Mouse (Mus musculus) forelimb bud, embryonic 11.5 days (tissue): ENCODE measurements around the gene Lcn10.
"Not testable (repeated sequence)": the region's sequence is repeated elsewhere in the genome, so short reads cannot be mapped to it uniquely, and the experiment has no call there.

ENCODE experiments used
- DNase-seq: peaks from one replicate; pipeline ENCODE4 v3.0.0-alpha.2; 2012; ENCODE audit warnings: low read depth, low spot score

The Lcn10 gene

GRCm38 (mm10) chr2:25682426-25682825, at the start of gene Lcn10:
TSS of gene Lcn10 (plus strand) at chr2:25682726.
- DNase-seq, result no peak

- no peak for DNase-seq
Measured at GRCm38 (mm10) chr2:25633616-25634015, 48.9 kb upstream of the Lcn10 start.

- DNase-seq, result no peak
Measured at GRCm38 (mm10) chr2:25634046-25634445, 48.5 kb upstream of the Lcn10 start.

- peak; percentile 57 for DNase-seq
Measured at GRCm38 (mm10) chr2:25639890-25640289, 42.6 kb upstream of the Lcn10 start.

GRCm38 (mm10) chr2:25652902-25653301, 29.6 kb upstream of the Lcn10 start, which contains the start of gene Lcn8:
TSS of gene Lcn8 (plus strand) at chr2:25653120.
- no peak for DNase-seq

- DNase-seq, result peak; percentile 5
Measured at GRCm38 (mm10) chr2:25654502-25654901, 28.0 kb upstream of the Lcn10 start.

- DNase-seq, result no peak
Measured at GRCm38 (mm10) chr2:25656691-25657090, 25.8 kb upstream of the Lcn10 start.

GRCm38 (mm10) chr2:25657246-25657645, 25.3 kb upstream of the Lcn10 start:
- DNase-seq, result no peak

- DNase-seq, result no peak
Measured at GRCm38 (mm10) chr2:25657652-25658051, 24.9 kb upstream of the Lcn10 start, which contains the start of gene Lcn5. TSS of gene Lcn5 (plus strand) at chr2:25657952.

GRCm38 (mm10) chr2:25660279-25660678, 22.2 kb upstream of the Lcn10 start:
- DNase-seq, result no peak

GRCm38 (mm10) chr2:25661245-25661970, 21.1 kb upstream of the Lcn10 start:
- no peak for DNase-seq

GRCm38 (mm10) chr2:25663511-25663910, 19.0 kb upstream of the Lcn10 start:
- peak; percentile 32 for DNase-seq

GRCm38 (mm10) chr2:25664125-25664524, 18.4 kb upstream of the Lcn10 start:
- no peak for DNase-seq

- DNase-seq, result no peak
Measured at GRCm38 (mm10) chr2:25666516-25666915, 16.0 kb upstream of the Lcn10 start.

GRCm38 (mm10) chr2:25676486-25676885, 6.0 kb upstream of the Lcn10 start, which contains the start of gene Lcn6:
TSS of gene Lcn6 (plus strand) at chr2:25676786.
- DNase-seq, result no peak

- DNase-seq, result no peak
Measured at GRCm38 (mm10) chr2:25679559-25679958, 3.0 kb upstream of the Lcn10 start.

- DNase-seq, result no peak
Measured at GRCm38 (mm10) chr2:25686941-25687340, 4.4 kb downstream of the Lcn10 start.

GRCm38 (mm10) chr2:25694605-25695004, 12.1 kb downstream of the Lcn10 start:
- peak; percentile 55 for DNase-seq

- DNase-seq, result no peak
Measured at GRCm38 (mm10) chr2:25696951-25697350, 14.4 kb downstream of the Lcn10 start.

- no peak for DNase-seq
Measured at GRCm38 (mm10) chr2:25698696-25699095, 16.2 kb downstream of the Lcn10 start.

- not testable (repeated sequence) for DNase-seq
Measured at GRCm38 (mm10) chr2:25699743-25700142, 17.2 kb downstream of the Lcn10 start, which contains the start of gene Obp2a. TSS of gene Obp2a (plus strand) at chr2:25700043.

- no peak for DNase-seq
Measured at GRCm38 (mm10) chr2:25701001-25701400, 18.5 kb downstream of the Lcn10 start.

- DNase-seq, result no peak
Measured at GRCm38 (mm10) chr2:25703706-25704105, 21.2 kb downstream of the Lcn10 start.
